Mouse (Mus musculus): ENCODE measurements at regions not wholly inside any gene's neighbourhood (a gene's known extent, or its start where the extent isn't known, plus 50 kb on each side); places are given as distances from the start of the nearest gene placed in this dataset.

DNA sequence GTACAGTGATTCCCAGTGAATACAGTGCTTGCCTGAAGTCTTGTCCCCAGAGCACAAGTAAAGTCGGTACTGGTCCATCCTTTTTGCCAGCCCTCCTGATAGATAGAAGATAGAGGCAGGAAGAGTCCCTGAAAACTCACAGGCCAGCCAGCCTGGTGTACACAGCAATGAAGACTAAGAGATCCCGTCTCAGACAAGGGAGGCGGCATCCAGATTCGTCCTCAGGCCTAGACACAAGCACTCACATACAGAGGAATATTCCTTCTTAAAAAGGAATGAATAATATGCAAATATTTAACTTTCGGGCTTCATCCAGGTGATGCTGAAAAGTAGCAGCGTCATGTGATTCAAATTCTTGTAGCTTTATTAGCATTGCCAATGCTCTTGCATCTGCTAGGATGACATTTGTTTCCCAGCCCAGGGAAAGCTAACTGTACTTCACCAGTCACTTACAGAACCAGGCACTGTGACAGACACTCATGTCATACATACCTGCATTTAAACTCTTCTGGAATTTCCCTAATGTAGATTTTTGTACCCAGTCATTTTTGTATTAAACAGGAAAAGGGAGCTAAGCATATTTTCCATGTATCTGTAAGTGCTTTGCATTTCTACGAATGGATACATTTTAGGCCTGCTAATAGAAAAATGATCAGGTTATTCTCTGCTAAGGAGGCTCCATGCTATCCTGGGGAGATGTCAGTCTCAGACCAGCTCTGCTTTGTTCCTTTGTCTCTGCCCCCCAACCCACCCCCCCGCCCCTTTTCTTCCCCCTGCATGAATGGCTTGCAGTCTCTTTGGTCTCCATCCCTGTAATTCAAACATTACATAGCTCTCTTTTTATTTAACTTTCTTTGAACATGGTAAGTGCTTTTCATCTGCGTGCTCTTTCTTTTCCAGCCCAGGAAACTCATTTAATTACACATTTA lies 162.5 kb upstream of the Gm9747 start:
- no peak for DNase-seq

- DNase-seq: no peak
Measured at GRCm38 (mm10) chr1:82089136-82089839, 143.6 kb upstream of the Gm9747 start.

DNA sequence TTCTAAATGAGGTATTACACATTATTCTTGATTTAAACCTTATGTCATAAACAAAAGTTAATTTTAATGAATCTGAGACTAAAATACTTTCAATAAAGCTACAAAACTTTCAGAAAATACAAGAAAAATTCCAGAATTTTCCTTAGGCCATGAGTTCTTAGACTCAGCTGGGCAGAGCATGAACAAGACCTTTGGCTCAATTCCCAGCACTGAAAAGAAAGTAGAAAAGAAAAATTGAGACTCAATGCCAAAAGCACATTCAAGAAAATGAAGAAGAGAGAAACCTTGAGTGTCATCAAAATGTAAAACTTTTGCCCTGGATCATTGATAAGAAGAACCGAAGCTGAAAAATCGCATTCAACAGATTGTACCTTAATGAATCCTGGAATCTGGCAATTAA lies 137.8 kb upstream of the Gm9747 start:
- no peak for DNase-seq

DNA sequence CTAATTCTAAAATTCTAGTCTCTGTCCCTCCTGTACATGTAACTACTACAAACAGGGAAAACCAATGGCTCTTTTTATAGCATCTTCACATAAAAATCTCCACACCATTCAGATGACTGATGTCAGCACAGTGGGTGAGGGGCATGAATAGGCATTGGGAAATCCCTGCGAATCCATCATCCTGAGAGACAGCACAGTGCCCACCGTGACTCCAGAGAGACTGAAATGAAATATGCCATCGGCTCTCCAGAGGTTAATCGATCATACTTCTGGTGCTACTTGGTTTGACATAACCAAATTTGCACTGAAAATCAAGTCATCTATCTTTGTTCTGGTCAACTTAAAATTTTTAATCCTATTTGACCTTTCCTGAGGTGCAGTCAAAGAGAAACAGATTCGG lies 126.2 kb upstream of the Gm9747 start:
- no peak for DNase-seq

GRCm38 (mm10) chr1:82110071-82110635 lies 122.8 kb upstream of the Gm9747 start:
- DNase-seq: no peak

DNA sequence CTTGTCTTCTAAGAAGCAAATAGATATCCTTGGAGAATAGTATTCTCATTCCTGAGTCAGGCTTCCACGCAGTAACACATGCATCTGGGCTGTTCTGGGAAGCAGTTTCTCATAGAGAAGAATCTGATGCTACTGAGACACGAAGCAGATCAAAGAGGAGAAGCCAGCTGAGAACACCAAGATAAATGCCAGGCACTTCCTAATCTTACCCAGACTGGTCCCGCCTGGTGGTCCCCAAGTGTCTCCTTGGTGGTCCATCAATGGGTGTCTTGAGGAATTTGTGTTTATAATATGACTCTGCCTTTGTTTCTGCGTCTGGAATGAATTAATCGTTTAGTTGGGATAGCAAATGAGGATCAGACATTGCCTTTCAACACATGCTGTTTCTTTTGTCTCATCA lies 120.5 kb upstream of the Gm9747 start:
- no peak for DNase-seq

GRCm38 (mm10) chr1:82124503-82124902 lies 108.4 kb upstream of the Gm9747 start:
- peak in 1 of 2 experiments; percentile 12 for DNase-seq

DNA sequence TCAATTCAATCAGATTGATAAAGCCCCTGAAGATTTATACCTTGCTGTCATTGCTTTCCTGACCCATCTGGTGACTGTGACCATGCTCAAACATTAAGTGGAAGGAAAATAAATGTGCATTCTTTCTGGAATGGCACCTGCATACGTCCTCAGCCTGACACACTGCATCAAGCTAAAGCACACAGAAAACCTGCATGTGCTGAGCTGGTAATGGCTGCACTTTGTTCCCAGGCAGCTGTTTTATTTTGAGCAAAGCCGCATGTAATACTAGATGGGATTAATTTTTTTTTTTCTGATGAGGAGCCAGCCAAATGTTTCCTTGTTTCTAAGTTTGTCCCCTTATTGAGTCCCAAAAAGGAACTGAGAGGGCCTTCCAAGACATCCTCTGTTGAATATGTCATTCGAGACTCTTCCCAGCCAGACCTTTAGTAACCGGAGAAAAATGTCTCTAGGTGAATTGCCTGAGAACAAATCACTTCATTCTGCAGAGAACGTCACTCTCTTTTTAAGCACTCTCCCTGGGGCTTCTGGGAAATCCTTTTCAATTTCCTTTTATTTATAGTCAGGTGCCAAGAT lies 103.1 kb upstream of the Gm9747 start:
- no peak for DNase-seq

DNA sequence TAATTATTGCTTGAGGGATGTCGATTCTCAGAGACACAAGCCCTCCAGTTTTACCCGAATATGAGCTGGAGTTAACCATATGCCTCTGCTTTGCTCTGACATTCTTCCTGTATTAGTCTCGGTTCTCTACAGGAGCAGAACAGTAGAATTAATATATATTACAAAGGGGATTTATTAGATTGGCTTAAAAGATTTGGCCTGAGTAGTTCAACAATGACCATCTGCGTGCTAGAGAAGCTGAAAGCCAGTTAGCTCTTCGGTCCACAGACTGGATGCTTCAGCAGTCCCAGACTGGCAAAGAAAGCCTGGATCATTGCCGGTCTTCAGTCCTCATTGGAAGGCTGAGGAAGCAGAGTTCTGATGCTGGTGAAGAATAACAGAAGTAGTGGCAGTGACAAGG lies 100.4 kb upstream of the Gm9747 start:
- DNase-seq: no peak

GRCm38 (mm10) chr1:82134938-82135337 lies 98.0 kb upstream of the Gm9747 start:
- DNase-seq: no peak

DNA sequence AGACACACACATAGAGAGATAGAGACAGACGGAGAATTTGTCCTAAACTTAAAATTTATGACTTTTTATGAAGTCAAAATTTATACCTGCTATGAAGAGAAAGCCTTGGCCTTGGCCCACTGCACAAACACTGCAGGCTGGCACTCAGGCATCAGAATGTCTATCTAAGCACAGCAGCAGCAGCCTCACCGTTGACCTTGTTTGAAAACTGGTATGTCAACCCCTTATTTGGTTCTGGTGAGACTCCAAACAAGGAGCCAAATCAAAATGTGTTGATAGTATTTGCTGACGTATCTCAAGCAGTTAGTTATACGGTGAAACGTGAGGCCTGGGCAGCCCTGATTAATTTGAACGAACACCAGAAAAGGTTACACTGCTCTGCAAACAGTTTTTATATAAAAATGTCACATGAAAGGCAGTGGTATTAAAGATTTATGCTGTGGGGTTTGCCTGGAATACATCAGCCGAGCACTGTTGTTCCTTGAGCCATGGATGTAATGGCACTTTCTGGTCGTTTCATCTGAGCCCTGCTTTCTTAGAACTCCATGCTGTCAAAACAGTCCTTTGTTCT lies 97.1 kb upstream of the Gm9747 start:
- no peak for DNase-seq

- DNase-seq: no peak
Measured at GRCm38 (mm10) chr1:82145256-82145655, 87.7 kb upstream of the Gm9747 start.

GRCm38 (mm10) chr1:82150219-82151128 lies 82.4 kb upstream of the Gm9747 start:
- peak; percentile 76 to 84 for DNase-seq

DNA sequence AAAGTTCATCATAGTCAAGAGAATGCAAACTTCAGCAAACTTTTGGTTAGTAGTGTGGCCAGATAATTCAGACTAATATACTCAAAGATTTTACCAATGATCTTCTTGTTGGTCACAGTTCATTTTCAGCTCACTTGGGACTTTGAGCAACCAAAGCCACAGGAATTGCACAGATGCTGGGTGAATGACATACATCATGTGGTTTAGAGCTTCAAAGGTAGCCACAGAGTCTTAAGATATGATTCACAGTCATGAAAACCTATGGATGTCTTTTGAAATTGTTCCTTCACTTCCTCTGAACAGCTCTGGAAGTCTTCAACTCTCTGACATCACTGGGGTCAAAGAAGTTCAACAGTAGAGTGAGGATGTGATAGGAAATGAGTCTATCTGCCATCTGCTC lies 77.0 kb upstream of the Gm9747 start:
- no peak for DNase-seq

DNA sequence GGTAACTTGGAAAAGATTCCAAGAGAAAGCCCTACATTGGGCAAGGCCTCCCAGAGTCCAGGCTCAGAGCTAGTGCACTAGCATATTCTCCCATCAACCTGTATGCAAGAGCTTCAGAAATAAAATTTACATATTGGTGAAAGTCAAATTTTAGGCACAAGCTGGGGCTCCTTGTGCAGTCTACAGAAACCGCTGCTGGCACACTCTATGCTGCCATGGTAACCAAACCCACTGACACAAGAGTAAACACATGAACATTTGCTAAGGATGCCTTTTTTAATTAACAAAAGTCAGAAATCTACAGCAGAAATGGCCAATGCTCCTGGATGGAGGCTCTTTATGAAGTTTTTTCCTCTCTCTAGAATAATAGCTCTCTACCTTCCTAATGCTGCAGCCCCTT lies 75.9 kb upstream of the Gm9747 start:
- no peak for DNase-seq

- DNase-seq: no peak
Measured at GRCm38 (mm10) chr1:82158466-82158865, 74.4 kb upstream of the Gm9747 start.

DNA sequence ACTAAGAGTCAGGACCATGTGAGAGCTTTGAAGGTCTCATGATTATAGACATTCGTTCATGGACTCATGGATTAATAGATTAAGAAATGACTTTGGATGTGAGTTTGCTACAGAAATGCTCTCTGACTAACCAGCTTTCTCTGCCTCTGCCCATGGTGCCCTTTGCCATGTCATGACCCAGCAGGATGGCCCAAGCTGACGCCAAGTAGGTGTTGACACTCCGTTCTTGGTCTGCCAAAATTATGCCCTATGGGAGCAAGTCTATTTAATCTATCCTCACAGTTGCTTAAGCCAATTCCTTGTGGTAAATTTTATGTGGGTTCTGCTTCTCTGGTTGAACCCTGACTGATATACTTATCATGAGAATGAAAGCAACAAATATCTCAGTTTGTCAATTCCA lies 73.7 kb upstream of the Gm9747 start:
- DNase-seq: no peak

- DNase-seq: no peak
Measured at GRCm38 (mm10) chr1:82162926-82163325, 70.0 kb upstream of the Gm9747 start.

DNA sequence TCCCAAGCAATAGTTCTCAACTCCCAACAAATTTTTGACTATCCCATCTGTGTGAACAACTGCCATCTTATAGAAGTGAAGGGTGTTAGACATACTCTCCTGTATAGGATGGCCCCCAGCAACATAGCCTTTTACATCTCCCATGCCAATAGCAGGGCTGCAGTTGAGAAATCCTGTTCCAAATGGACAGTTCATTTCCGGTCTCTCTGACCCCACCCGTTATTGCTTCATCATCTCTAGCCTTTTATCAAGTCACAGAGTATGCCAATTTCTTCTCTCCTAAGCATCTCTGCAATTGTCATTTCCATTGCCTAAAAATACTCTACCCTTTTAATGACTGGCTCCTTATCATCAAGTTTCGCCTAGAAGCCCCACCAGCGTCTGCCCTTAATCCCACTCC lies 64.8 kb upstream of the Gm9747 start:
- no peak for DNase-seq

- DNase-seq: no peak
Measured at GRCm38 (mm10) chr1:82168949-82169348, 64.0 kb upstream of the Gm9747 start.

DNA sequence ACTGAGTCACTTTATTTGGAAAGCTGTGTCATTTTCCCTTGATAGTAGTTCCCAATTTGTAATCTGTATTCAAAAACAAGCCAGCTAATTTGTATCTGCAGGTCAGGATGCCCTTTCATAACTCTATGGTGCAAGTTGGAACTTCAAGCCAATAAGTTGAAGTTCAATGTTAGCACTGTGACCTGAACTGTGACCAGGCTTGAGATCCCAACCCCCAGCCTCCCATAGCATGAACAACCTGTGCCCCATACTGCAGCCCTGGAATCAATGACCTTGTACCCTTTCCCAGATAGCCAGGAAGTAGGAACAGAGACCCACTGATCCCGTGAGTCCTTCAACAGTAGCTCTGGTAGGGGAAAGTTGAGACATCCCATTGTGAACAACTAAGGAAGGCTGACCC lies 52.5 kb upstream of the Gm9747 start:
- no peak for DNase-seq

Data from lung, adult 18-20 months (tissue).